Mouse (Mus musculus) liver, embryonic 14.5 days (tissue): Measurements from ENCODE around the gene Ralgps1. TPM values are rescaled to one million over a fixed set of nuclear protein-coding genes. Genes with fewer than 3 reads are reported as not detected.

Source experiments
- ATAC-seq: fragments of 200-750 bp; cut with Nextera tagmentation; 2 replicates; pipeline ENCODE4 v1.8.0; 2017; ENCODE audit warnings: moderate number of reproducible peaks, mild to moderate bottlenecking, moderate library complexity; ENCODE audit not compliant: insufficient read depth
- DNase-seq, 3 experiments: peaks; one replicate each; pipeline ENCODE4 v3.0.0-alpha.2; 2012 to 2013; ENCODE audit warnings: low read depth in 3 of 3, low spot score in 3 of 3
- H3K27ac ChIP-seq: fragments of 300-500 bp; sonication (generic); 2 replicates; pipeline ENCODE4 v1.5.1; 2014; ENCODE audit warnings: moderate library complexity, mild to moderate bottlenecking, control low read depth, inconsistent platforms
- H3K27me3 ChIP-seq: fragments of 300-500 bp; sonication (generic); 2 replicates; pipeline ENCODE4 v1.6.1; 2014; ENCODE audit warnings: mild to moderate bottlenecking, low read length, moderate library complexity; ENCODE audit not compliant: control insufficient read depth, insufficient read depth
- H3K36me3 ChIP-seq: fragments of 300-500 bp; sonication (generic); replicated peaks from 2 replicates; pipeline ENCODE4 v1.6.1; 2014; ENCODE audit warnings: low read depth; ENCODE audit not compliant: control insufficient read depth, insufficient read depth
- H3K4me1 ChIP-seq, 2 experiments: fragments of 200-500 bp in 1 of 2; fragments of 300-500 bp in 1 of 2; sonication (generic) in 1 of 2; replicated peaks; 2 replicates each; pipeline ENCODE4 v1.6.1; 2012 to 2014; ENCODE audit warnings: antibody characterized with exemption in 1 of 2, inconsistent platforms in 1 of 2, low read length in 1 of 2; ENCODE audit not compliant: control insufficient read depth in 2 of 2, insufficient read depth in 2 of 2
- H3K4me2 ChIP-seq: fragments of 300-500 bp; sonication (generic); 2 replicates; pipeline ENCODE4 v1.6.1; 2014; ENCODE audit warnings: low read depth, mild to moderate bottlenecking, control low read depth, moderate library complexity
- H3K4me3 ChIP-seq, 2 experiments: fragments of 200-500 bp in 1 of 2; fragments of 300-500 bp in 1 of 2; sonication (generic) in 1 of 2; 2 replicates each; pipeline ENCODE4 v1.5.1; 2012 to 2014; ENCODE audit warnings: low read depth in 2 of 2, low read length in 2 of 2, mild to moderate bottlenecking in 2 of 2, control low read depth in 1 of 2, inconsistent platforms in 1 of 2, moderate library complexity in 1 of 2; ENCODE audit not compliant: insufficient read depth in 1 of 2
- H3K9ac ChIP-seq: fragments of 300-500 bp; sonication (generic); replicated peaks from 2 replicates; pipeline ENCODE4 v1.6.1; 2014; ENCODE audit warnings: mild to moderate bottlenecking, control low read depth, moderate library complexity
- H3K9me3 ChIP-seq: fragments of 300-500 bp; sonication (generic); 2 replicates; pipeline ENCODE4 v1.6.1; 2016; ENCODE audit warnings: low read length, mixed read lengths; ENCODE audit not compliant: control insufficient read depth
- CTCF ChIP-seq: IDR thresholded peaks from 2 replicates; pipeline ENCODE4 v1.5.1; 2016; ENCODE audit warnings: antibody characterized with exemption, low read depth, control low read depth
- EP300 ChIP-seq: IDR thresholded peaks from 2 replicates; pipeline ENCODE4 v1.6.1; 2016; ENCODE audit warnings: antibody characterized with exemption, low read depth
- WGBS: fragments of 180-500 bp; shearing (Covaris S2); extraction: QIAGEN DNeasy Blood & Tissue Kit; methylation state at CpG from one replicate; pipeline ENCODE4 v1.1.7; 2014; ENCODE audit not compliant: insufficient replicate concordance; 5-methylcytosine and 5-hydroxymethylcytosine counted together
- polyA plus RNA-seq, 2 experiments: library from polyadenylated mRNA; depleted of rRNA in 1 of 2; stranded (reverse) in 1 of 2; unstranded in 1 of 2; fragments of >200 nt; fragmentation: Nextera tagmentation in 1 of 2; extraction: Ambion mirVana in 1 of 2; gene quantifications; 2 replicates each; pipeline versions ENCODE4 v1.2.1 to v1.2.3; 2012 to 2014

Gene Ralgps1
- polyA plus RNA-seq, 2 experiments = 0.58 to 0.71 TPM

- Histone ChIP-seq H3K36me3 (no peaks in the 10 kb centered on the region), H3K4me3 (no peak overlapping the region), H3K4me2 (no peak overlapping the region), H3K4me1 (no peaks in the 10 kb centered on the region), H3K9ac (no peak overlapping the region), H3K27ac (no peak overlapping the region), H3K27me3 (no peaks in the 10 kb centered on the region), H3K9me3 (no peaks in the 10 kb centered on the region)
- 73% methylated on average over 7 of the region's 7 CpGs for WGBS
- DNase-seq = no peak
- TF ChIP-seq EP300 (no peak), CTCF (no peak)
- no peak for ATAC-seq
Measured at GRCm38 (mm10) chr2:33183321-33183720, 188.0 kb downstream of the Ralgps1 start.

- Histone ChIP-seq H3K4me2 (no peak overlapping the region), H3K9me3 (no peaks in the 10 kb centered on the region), H3K4me1 (peaks cover 0 to 4% of the 10 kb centered on the region in 2 experiments; a peak in 1 of 4 replicates), H3K27ac (no peak overlapping the region), H3K4me3 (no peak overlapping the region), H3K36me3 (no peaks in the 10 kb centered on the region), H3K9ac (no peak overlapping the region), H3K27me3 (no peaks in the 10 kb centered on the region)
- WGBS = 69% methylated on average over 16 of the region's 16 CpGs
- DNase-seq (no peak), ATAC-seq (no peak)
- TF ChIP-seq CTCF (no peak), EP300 (no peak)
Measured at GRCm38 (mm10) chr2:33179930-33180630, 191.2 kb downstream of the Ralgps1 start.

DNA sequence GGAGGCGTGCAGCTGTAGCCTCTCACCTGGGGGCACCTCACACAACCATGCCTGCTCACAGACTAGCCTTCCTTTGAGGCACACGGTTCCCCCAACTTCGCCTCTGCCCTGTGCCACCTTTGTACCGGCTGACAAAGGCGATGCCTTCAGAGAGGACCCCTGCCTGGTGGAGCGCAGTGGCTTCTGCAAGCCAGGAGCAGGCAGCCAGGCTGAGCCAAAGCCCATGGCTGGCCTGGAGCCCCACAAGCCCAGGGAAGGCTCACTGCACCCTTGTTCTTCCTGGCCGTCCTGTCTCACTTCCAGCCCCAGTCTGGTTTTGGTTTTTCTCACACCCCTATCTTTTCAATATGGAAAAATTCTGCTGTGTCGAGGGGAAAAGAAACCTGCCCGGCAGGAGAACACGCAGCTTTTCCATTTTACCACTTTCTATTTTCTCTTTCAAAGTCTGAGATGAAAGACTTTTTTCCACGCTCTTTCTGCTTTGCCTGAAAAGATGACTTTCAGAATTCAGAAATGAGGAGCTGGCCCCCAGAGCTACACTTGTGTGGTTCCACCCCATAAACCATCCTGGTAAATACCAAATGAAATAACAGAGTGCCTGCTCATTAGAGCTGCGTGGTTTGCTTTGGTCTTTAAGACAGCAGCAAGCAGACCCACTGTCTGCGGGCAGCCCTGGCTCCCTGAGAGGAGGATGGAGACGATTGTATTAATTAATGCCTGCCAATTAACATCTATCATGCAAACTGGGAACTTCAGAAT, 191.9 kb downstream of the Ralgps1 start:
- no peak overlapping the region for H3K9ac ChIP-seq
- H3K4me2 ChIP-seq = no peak overlapping the region
- H3K27me3 ChIP-seq = no peaks in the 10 kb centered on the region
- DNase-seq = no peak
- peaks cover 0 to 4% of the 10 kb centered on the region in 2 experiments; a peak in 1 of 4 replicates for H3K4me1 ChIP-seq
- no peak overlapping the region for H3K27ac ChIP-seq
- TF ChIP-seq CTCF (no peak), EP300 (no peak)
- no peaks in the 10 kb centered on the region for H3K9me3 ChIP-seq
- WGBS = 68% methylated on average over 14 of the region's 14 CpGs
- no peak overlapping the region for H3K4me3 ChIP-seq
- no peaks in the 10 kb centered on the region for H3K36me3 ChIP-seq
- ATAC-seq = no peak

GRCm38 (mm10) chr2:33178243-33178932, 192.9 kb downstream of the Ralgps1 start:
- Histone ChIP-seq H3K4me1 (peaks cover 0 to 4% of the 10 kb centered on the region in 2 experiments; a peak in 1 of 4 replicates), H3K9ac (no peak overlapping the region), H3K9me3 (no peaks in the 10 kb centered on the region), H3K4me2 (no peak overlapping the region), H3K4me3 (no peak overlapping the region), H3K36me3 (no peaks in the 10 kb centered on the region), H3K27me3 (no peaks in the 10 kb centered on the region), H3K27ac (no peak overlapping the region)
- DNase-seq = no peak
- TF ChIP-seq EP300 (no peak), CTCF (no peak)
- WGBS = 68% methylated on average over 11 of the region's 11 CpGs
- ATAC-seq = no peak
